Mouse (Mus musculus) central nervous system, embryonic 11.5 days (tissue): ENCODE data around the gene Dnase1l2. TPM values are rescaled to one million over a fixed set of nuclear protein-coding genes. Genes with fewer than 3 reads are reported as not detected.

Source experiments
- polyA plus RNA-seq: library from polyadenylated mRNA; depleted of rRNA; stranded (reverse); fragments of >200 nt; gene quantifications from 2 replicates; pipeline ENCODE4 v1.2.3, GENCODE M21; 2012; rRNA removed

Dnase1l2 gene
- polyA plus RNA-seq, result 11.3 and 13.6 TPM in 2 replicates

GRCm38 (mm10) chr17:24442632-24443155 lies at the start of gene Dnase1l2:
Gene Dnase1l2 (minus strand): TSS chr17:24443105.

GRCm38 (mm10) chr17:24488186-24488661 lies 45.3 kb upstream of the Dnase1l2 start, which contains the start of gene Caskin1:
Gene Caskin1 (plus strand): TSS chr17:24488601.

GRCm38 (mm10) chr17:24478663-24479380 lies 35.9 kb upstream of the Dnase1l2 start, which contains the start of gene Mlst8:
Gene Mlst8 (minus strand): TSS chr17:24479078.

GRCm38 (mm10) chr17:24473612-24474275 lies 30.8 kb upstream of the Dnase1l2 start, which contains the start of gene Bricd5:
Gene Bricd5 (plus strand): TSS chr17:24473884.

GRCm38 (mm10) chr17:24469910-24470602 lies 27.2 kb upstream of the Dnase1l2 start, which contains the start of the genes E4f1 and Pgp:
Gene E4f1 (minus strand): TSS chr17:24470313.
Gene Pgp (plus strand): TSS chr17:24470392.

GRCm38 (mm10) chr17:24426471-24427169 lies 16.3 kb downstream of the Dnase1l2 start, which contains the start of gene Eci1:
Gene Eci1 (plus strand): TSS chr17:24426641.

GRCm38 (mm10) chr17:24414230-24414976 lies 28.5 kb downstream of the Dnase1l2 start, which contains the start of gene Rnps1:
Gene Rnps1 (plus strand): TSS chr17:24414565.

Other genes with a start within 250 kb of the Dnase1l2 start
- 20.8 and 26.1 TPM in 2 replicates for gene Tbc1d24, start 237.5 kb downstream of the Dnase1l2 start, polyA plus RNA-seq
- gene Ntn3, start 233.6 kb downstream of the Dnase1l2 start, polyA plus RNA-seq, result 8.9 and 15.4 TPM in 2 replicates
- 35.9 and 38.6 TPM in 2 replicates for gene Tedc2, start 222.3 kb downstream of the Dnase1l2 start, polyA plus RNA-seq
- gene Ccnf, start 191.6 kb downstream of the Dnase1l2 start, polyA plus RNA-seq, result 57.5 and 58.4 TPM in 2 replicates
- 0.02 and 0.25 TPM in 2 replicates for gene Abca17, start 92.0 kb downstream of the Dnase1l2 start, polyA plus RNA-seq
- 12.7 and 15.1 TPM in 2 replicates for gene Abca3, start 91.2 kb downstream of the Dnase1l2 start, polyA plus RNA-seq
- 387 and 433 TPM in 2 replicates for gene Rnps1, start 28.5 kb downstream of the Dnase1l2 start, polyA plus RNA-seq
- gene Eci1, start 16.5 kb downstream of the Dnase1l2 start, polyA plus RNA-seq, result 51.7 and 52.0 TPM in 2 replicates
- gene E4f1, start 27.2 kb upstream of the Dnase1l2 start, polyA plus RNA-seq, result 45.4 and 62.2 TPM in 2 replicates
- 39.5 and 70.0 TPM in 2 replicates for gene Pgp, start 27.3 kb upstream of the Dnase1l2 start, polyA plus RNA-seq
- gene Bricd5, start 30.8 kb upstream of the Dnase1l2 start, polyA plus RNA-seq, result 0.65 and 0.66 TPM in 2 replicates
- gene Mlst8, start 36.0 kb upstream of the Dnase1l2 start, polyA plus RNA-seq, result 29.8 and 44.7 TPM in 2 replicates
- gene Caskin1, start 45.5 kb upstream of the Dnase1l2 start, polyA plus RNA-seq, result 28.4 and 30.5 TPM in 2 replicates
- 155 and 253 TPM in 2 replicates for gene Traf7, start 84.8 kb upstream of the Dnase1l2 start, polyA plus RNA-seq
- gene Rab26, start 91.1 kb upstream of the Dnase1l2 start, polyA plus RNA-seq, result 1.1 and 1.8 TPM in 2 replicates
- gene Pkd1, start 106.7 kb upstream of the Dnase1l2 start, polyA plus RNA-seq, result 40.1 and 43.7 TPM in 2 replicates
- gene Tsc2, start 189.5 kb upstream of the Dnase1l2 start, polyA plus RNA-seq, result 98.5 and 150 TPM in 2 replicates
- 21.1 and 22.2 TPM in 2 replicates for gene Nthl1, start 189.6 kb upstream of the Dnase1l2 start, polyA plus RNA-seq
- 26.4 and 32.7 TPM in 2 replicates for gene Slc9a3r2, start 207.2 kb upstream of the Dnase1l2 start, polyA plus RNA-seq
- gene Npw, start 215.4 kb upstream of the Dnase1l2 start, polyA plus RNA-seq, result 0.26 TPM in 1 of 2 replicates, not detected in the other
- gene Zfp598, start 226.6 kb upstream of the Dnase1l2 start, polyA plus RNA-seq, result 71.2 and 73.0 TPM in 2 replicates
- 4.9 and 6.7 TPM in 2 replicates for gene Syngr3, start 246.8 kb upstream of the Dnase1l2 start, polyA plus RNA-seq